Mouse (Mus musculus): ENCODE data around the gene Nlk.

DNA sequence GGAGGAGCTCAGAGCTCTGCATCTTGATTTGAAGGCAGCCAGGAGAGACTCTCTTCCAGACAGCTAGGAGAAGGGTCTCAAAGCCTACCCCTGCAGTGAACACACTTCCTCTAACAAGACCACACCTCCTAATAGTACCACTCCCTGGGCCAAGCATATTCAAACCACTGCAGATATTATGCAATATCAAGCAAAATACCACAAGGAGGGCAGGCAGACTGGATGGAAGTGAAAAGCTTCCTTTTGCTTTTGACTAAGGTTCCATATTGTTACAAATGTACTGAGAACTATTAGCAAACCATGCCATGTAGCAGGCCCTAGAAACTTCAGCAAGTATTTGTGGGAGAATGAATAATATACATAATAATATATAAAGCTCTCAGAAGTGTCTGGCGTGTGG lies 38.0 kb upstream of the Nlk start:
- TF ChIP-seq CTCF (IDR thresholded peaks at IDR 0.05; ENCODE audit: low read depth, low read length) = no peak
- no peak for TF ChIP-seq POLR2A (IDR thresholded peaks at IDR 0.05; ENCODE audit: extremely low read depth, insufficient read depth, low read length)

Data from liver, adult 2 months (tissue).